Mouse (Mus musculus): Measurements from ENCODE around the gene Snorc. TPM values are rescaled to one million over a fixed set of nuclear protein-coding genes. Genes with fewer than 3 reads are reported as not detected.
A peak's percentile ranks its signal among the peaks of the same experiment; 100 is the strongest.

The Snorc gene
- total and polyA plus RNA-seq, 3 experiments: not detected

GRCm38 (mm10) chr1:87482546-87482945 is 12.5 kb downstream of the Snorc start (continued):
- TF ChIP-seq BHLHE40 (IDR thresholded peaks at IDR 0.05; ENCODE audit: low read depth, low read length): no peak
- TF ChIP-seq MXI1 (IDR thresholded peaks at IDR 0.05; ENCODE audit: low read depth, low read length): no peak

GRCm38 (mm10) chr1:87486386-87486785 is 16.3 kb downstream of the Snorc start:
- Histone ChIP-seq H3K4me1 (ENCODE audit: control insufficient read depth in 1 of 2, insufficient read depth in 2 of 2) (peaks cover 2 to 28% of the 10 kb centered on the region in 2 experiments; a peak in 3 of 4 replicates), H3K27ac (ENCODE audit: insufficient read depth, low read depth) (no peak overlapping the region), H3K27me3 (replicated peaks) (no peaks in the 10 kb centered on the region), H3K4me3 (replicated peaks in 1 of 3; ENCODE audit: low read depth in 2 of 3, low read length in 2 of 3, poor library complexity in 1 of 3) (no peak overlapping the region), H3K36me3 (replicated peaks in 1 of 2; ENCODE audit: control insufficient read depth in 1 of 2, insufficient read depth in 1 of 2, low read length in 1 of 2) (no peaks in the 10 kb centered on the region), H3K9ac (ENCODE audit: insufficient read depth, low read depth) (no peak overlapping the region), H3K4me2 (ENCODE audit: insufficient read depth, low read depth, poor library complexity, severe bottlenecking) (no peak overlapping the region), H3K9me3 (replicated peaks; ENCODE audit: low read length) (no peaks in the 10 kb centered on the region), H3K79me2 (replicated peaks; ENCODE audit: control insufficient read depth, extremely low read depth, insufficient read depth, poor library complexity, severe bottlenecking) (no peaks in the 10 kb centered on the region)
- peak; percentile 49; the same call in 1 of the 2 replicates for TF ChIP-seq MAX (IDR thresholded peaks at IDR 0.05; ENCODE audit: low read length)
- no peak for TF ChIP-seq UBTF (IDR thresholded peaks at IDR 0.05; ENCODE audit: low read depth, low read length)
- DNase-seq (ENCODE audit: extremely low read depth): no peak
- dilution Hi-C loops (cut with MboI; ENCODE audit: extremely low pct_ligation_motif_present, extremely low pct_unique_long_range_greater_than_20kb, low sequenced_read_pairs): no loop called here
- in situ Hi-C loops (cut with MboI; ENCODE audit: low pct_ligation_motif_present, low pct_unique_long_range_greater_than_20kb, low sequenced_read_pairs): no loop called here

- no peak overlapping the region for H3K4me2 ChIP-seq (ENCODE audit: insufficient read depth, low read depth, poor library complexity, severe bottlenecking)
- H3K4me1 ChIP-seq (ENCODE audit: control insufficient read depth in 1 of 2, insufficient read depth in 2 of 2): peaks cover 2 to 34% of the 10 kb centered on the region in 2 experiments; a peak in 3 of 4 replicates
- no peak for TF ChIP-seq MEF2A (IDR thresholded peaks at IDR 0.05; ENCODE audit: borderline replicate concordance, low read depth, low read length)
- no peak for TF ChIP-seq ELF1 (IDR thresholded peaks at IDR 0.05; ENCODE audit: low read depth, low read length)
- TF ChIP-seq CHD2 (IDR thresholded peaks at IDR 0.05; ENCODE audit: low read length): no peak
- TF ChIP-seq KAT2A (IDR thresholded peaks at IDR 0.05; ENCODE audit: insufficient replicate concordance, low read length): no peak
- TF ChIP-seq ZC3H11A (IDR thresholded peaks at IDR 0.05; ENCODE audit: low read depth, low read length): no peak
- TF ChIP-seq ZKSCAN1 (IDR thresholded peaks at IDR 0.05; ENCODE audit: borderline replicate concordance, low read depth, low read length): no peak
- no peak for TF ChIP-seq MYC (IDR thresholded peaks at IDR 0.05; ENCODE audit: low read depth, low read length)
- no peak for TF ChIP-seq BHLHE40 (IDR thresholded peaks at IDR 0.05; ENCODE audit: low read depth, low read length)
- TF ChIP-seq PAX5 (IDR thresholded peaks at IDR 0.05; ENCODE audit: low read length): no peak
- TF ChIP-seq NRF1 (IDR thresholded peaks at IDR 0.05; ENCODE audit: low read depth, low read length): no peak
- no peak for TF ChIP-seq JUN (IDR thresholded peaks at IDR 0.05; ENCODE audit: insufficient read depth, low read depth, low read length)
- no peak for TF ChIP-seq HCFC1 (IDR thresholded peaks at IDR 0.05; ENCODE audit: low read depth, low read length)
- TF ChIP-seq SIN3A (IDR thresholded peaks at IDR 0.05; ENCODE audit: low read length): no peak
- TF ChIP-seq RCOR1 (conservative IDR thresholded peaks at IDR 0.05; ENCODE audit: low read depth, low read length): no peak
- no peak for TF ChIP-seq CHD1 (IDR thresholded peaks at IDR 0.05; ENCODE audit: low read depth, low read length)
- no peak for TF ChIP-seq POLR2AphosphoS2 (IDR thresholded peaks at IDR 0.05; ENCODE audit: low read depth, low read length)
- TF ChIP-seq NELFE (IDR thresholded peaks at IDR 0.05; ENCODE audit: low read depth, low read length): no peak
- TF ChIP-seq TBP (conservative IDR thresholded peaks at IDR 0.05; ENCODE audit: low read depth, low read length): no peak
- H3K9ac ChIP-seq (ENCODE audit: insufficient read depth, low read depth): no peak overlapping the region
- H3K9me3 ChIP-seq (replicated peaks; ENCODE audit: low read length): no peaks in the 10 kb centered on the region
- no peaks in the 10 kb centered on the region for H3K36me3 ChIP-seq (replicated peaks in 1 of 2; ENCODE audit: control insufficient read depth in 1 of 2, insufficient read depth in 1 of 2, low read length in 1 of 2)
- DNase-seq (ENCODE audit: extremely low read depth): no peak
- no peak overlapping the region for H3K27ac ChIP-seq (ENCODE audit: insufficient read depth, low read depth)
- no peaks in the 10 kb centered on the region for H3K27me3 ChIP-seq (replicated peaks)
- in situ Hi-C loops (cut with MboI; ENCODE audit: low pct_ligation_motif_present, low pct_unique_long_range_greater_than_20kb, low sequenced_read_pairs) (no loop called here), dilution Hi-C loops (cut with MboI; ENCODE audit: extremely low pct_ligation_motif_present, extremely low pct_unique_long_range_greater_than_20kb, low sequenced_read_pairs) (no loop called here)
- H3K79me2 ChIP-seq (replicated peaks; ENCODE audit: control insufficient read depth, extremely low read depth, insufficient read depth, poor library complexity, severe bottlenecking): no peaks in the 10 kb centered on the region
- H3K4me3 ChIP-seq (replicated peaks in 1 of 3; ENCODE audit: low read depth in 2 of 3, low read length in 2 of 3, poor library complexity in 1 of 3): no peak overlapping the region
Measured at GRCm38 (mm10) chr1:87492285-87492684, 22.2 kb downstream of the Snorc start.

Data from CH12.LX (cell line).